Mouse (Mus musculus): Measurements from ENCODE around the gene Inpp5a.

DNA sequence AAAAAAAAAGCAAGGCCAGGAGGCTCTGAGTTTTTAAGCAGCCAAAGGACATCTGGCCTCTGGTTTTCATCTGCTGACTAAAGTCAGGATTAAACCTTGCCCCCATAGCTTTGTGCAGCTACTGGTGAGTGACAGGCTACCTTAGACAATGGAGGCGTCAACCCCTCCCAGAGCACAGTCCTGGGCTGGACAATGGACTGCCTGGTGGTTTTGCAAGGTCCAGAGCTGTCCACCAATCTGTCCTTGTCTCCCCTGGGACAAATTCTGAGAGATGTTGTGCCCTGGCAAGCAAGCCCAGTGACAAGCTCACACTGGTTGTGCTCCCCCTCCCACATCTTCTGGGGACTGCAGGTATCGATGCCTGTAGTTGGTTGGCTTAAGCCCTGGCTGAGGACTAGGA is 162.6 kb downstream of the Inpp5a start:
- TF ChIP-seq SRF (IDR thresholded peaks at IDR 0.05; ENCODE audit: control insufficient read depth, insufficient read length, low read depth) (no peak), POLR2A (IDR thresholded peaks at IDR 0.05; ENCODE audit: insufficient read length, low read depth) (no peak), MAX (IDR thresholded peaks at IDR 0.05; ENCODE audit: low read depth) (no peak), E2F4 (IDR thresholded peaks at IDR 0.05; ENCODE audit: insufficient read depth) (no peak), MYOD1 (IDR thresholded peaks at IDR 0.05; ENCODE audit: control insufficient read depth in 1 of 3, insufficient read length in 2 of 3, low read depth in 2 of 3) (no peak), CEBPB (IDR thresholded peaks at IDR 0.05; ENCODE audit: insufficient read depth, poor library complexity, severe bottlenecking) (no peak), TCF12 (IDR thresholded peaks at IDR 0.05; ENCODE audit: insufficient read depth, poor library complexity, severe bottlenecking) (no peak), POLR2AphosphoS2 (IDR thresholded peaks at IDR 0.05; ENCODE audit: insufficient read length, low read depth) (no peak), USF1 (IDR thresholded peaks at IDR 0.05; ENCODE audit: low read depth) (no peak)

Data from myocyte (in vitro differentiated cells).